14 mouse cellular contexts compared by ENCODE assay signal in genomic region chr3:127208871-127209270, GRCm38 (mm10).
"Had no signal": no experiment of that assay in that cellular context is flagged by ENCODE, and none has a peak within 500 bp of the region (broad histone marks: within the 10 kb centered on the region; RNA-seq: fewer than 3 reads in every experiment).

No protein-coding gene starts in this region.

- DNase-seq: lung, adult 18-20 months; lung, embryonic 14.5 days; lung, postnatal 10 days; lung, postnatal 4 days; midbrain, embryonic 14.5 days; retina, postnatal 1 day; right cerebral cortex, adult 18-20 months; right cerebral cortex, postnatal 25 days; right cerebral cortex, postnatal 4 days; spleen, adult 18-20 months; thymus, adult 2 months; thymus, postnatal 25 days; thymus, postnatal 4 days had no signal

- ATAC-seq: midbrain, embryonic 16.5 days had no signal
